Mouse (Mus musculus) activated CD4-positive, CD25-positive, alpha-beta regulatory T cell, adult 4 months (primary cell): Measurements from ENCODE around the gene Eva1a. TPM values are rescaled to one million over a fixed set of nuclear protein-coding genes. Genes with fewer than 3 reads are reported as not detected.

Source experiments
- ATAC-seq: one replicate; pipeline ENCODE4 v1.8.0; 2017
- polyA plus RNA-seq, 2 experiments: library from polyadenylated mRNA; unstranded; fragments of 100-300 nt; shearing (Covaris generic); gene quantifications; one replicate each; pipeline ENCODE4 v1.2.1; 2017

Eva1a gene
- polyA plus RNA-seq: not detected

- no peak for ATAC-seq
These were observed at the start of gene Eva1a for GRCm38 (mm10) chr6:82040834-82041487. Gene Eva1a, plus strand, starts transcription at chr6:82041043.

GRCm38 (mm10) chr6:82012392-82012791 is 28.5 kb upstream of the Eva1a start:
- no peak for ATAC-seq

GRCm38 (mm10) chr6:82021074-82021473 is 19.8 kb upstream of the Eva1a start:
- no peak for ATAC-seq

- ATAC-seq: no peak
These were observed 19.3 kb upstream of the Eva1a start for GRCm38 (mm10) chr6:82021494-82021893.

- no peak for ATAC-seq
These were observed 11.0 kb upstream of the Eva1a start for GRCm38 (mm10) chr6:82029611-82030510.

GRCm38 (mm10) chr6:82030511-82030884 is 10.3 kb upstream of the Eva1a start:
- ATAC-seq: no peak

- ATAC-seq: no peak
These were observed 3.6 kb upstream of the Eva1a start for GRCm38 (mm10) chr6:82037211-82037610.

- no peak for ATAC-seq
These were observed 1.6 kb upstream of the Eva1a start for GRCm38 (mm10) chr6:82039193-82039592.

GRCm38 (mm10) chr6:82039968-82040367 is 875 bp upstream of the Eva1a start:
- no peak for ATAC-seq

GRCm38 (mm10) chr6:82041488-82042295 is 849 bp downstream of the Eva1a start:
- ATAC-seq: no peak

- ATAC-seq: no peak
These were observed 1.7 kb downstream of the Eva1a start for GRCm38 (mm10) chr6:82042296-82043125.

GRCm38 (mm10) chr6:82043634-82044033 is 2.8 kb downstream of the Eva1a start:
- no peak for ATAC-seq

GRCm38 (mm10) chr6:82044509-82044908 is 3.7 kb downstream of the Eva1a start:
- ATAC-seq: no peak

- no peak for ATAC-seq
These were observed 7.1 kb downstream of the Eva1a start for GRCm38 (mm10) chr6:82047977-82048376.

- no peak for ATAC-seq
These were observed 9.4 kb downstream of the Eva1a start for GRCm38 (mm10) chr6:82050201-82050600.

- no peak for ATAC-seq
These were observed 10.7 kb downstream of the Eva1a start for GRCm38 (mm10) chr6:82051569-82051968.

GRCm38 (mm10) chr6:82052047-82052725 is 11.3 kb downstream of the Eva1a start:
- ATAC-seq: no peak

GRCm38 (mm10) chr6:82052726-82053118 is 11.9 kb downstream of the Eva1a start:
- no peak for ATAC-seq

- ATAC-seq: no peak
These were observed 14.0 kb downstream of the Eva1a start for GRCm38 (mm10) chr6:82054854-82055253.

- ATAC-seq: no peak
These were observed 19.1 kb downstream of the Eva1a start for GRCm38 (mm10) chr6:82059896-82060295.

GRCm38 (mm10) chr6:82065230-82065629 is 24.4 kb downstream of the Eva1a start:
- ATAC-seq: no peak
